Mouse (Mus musculus) macrophage (primary cell): Measurements from ENCODE around the gene Alad. TPM values are rescaled to one million over a fixed set of nuclear protein-coding genes. Genes with fewer than 3 reads are reported as not detected.

Source experiments
- H3K27ac ChIP-seq: fragments of 350-480 bp; formaldehyde crosslinking; 2 replicates; pipeline ENCODE4 v1.9.0; 2021
- H3K36me3 ChIP-seq: fragments of 350-480 bp; formaldehyde crosslinking; 2 replicates; pipeline ENCODE4 v1.9.0; 2021; ENCODE audit errors: inconsistent target
- H3K4me3 ChIP-seq: fragments of 350-480 bp; formaldehyde crosslinking; 2 replicates; pipeline ENCODE4 v1.9.0; 2021; ENCODE audit errors: inconsistent target
- H3K79me2 ChIP-seq: fragments of 350-480 bp; formaldehyde crosslinking; 2 replicates; pipeline ENCODE4 v1.9.0; 2021; ENCODE audit errors: inconsistent target
- WGBS: methylation state at CpG from one replicate; pipeline ENCODE4 v1.1.7; 2026; ENCODE audit warnings: inconsistent platforms; ENCODE audit not compliant: missing documents; 5-methylcytosine and 5-hydroxymethylcytosine counted together
- polyA plus RNA-seq: library from polyadenylated mRNA; stranded (reverse); fragments of 250-400 nt; gene quantifications from 3 replicates; pipeline ENCODE4 v1.2.4, GENCODE M21; 2018; ENCODE audit warnings: inconsistent platforms

The Alad gene
- polyA plus RNA-seq, 1 experiment from 2014 or later: 5.7 TPM

- Histone ChIP-seq H3K4me3 (no peak overlapping the region), H3K79me2 (peaks cover 10% of the 10 kb centered on the region; the same call in 1 of the 2 replicates)
- 88% methylated on average over 2 of the region's 2 CpGs for WGBS
Measured at GRCm38 (mm10) chr4:62526256-62526655, 6.5 kb upstream of the Alad start.

DNA sequence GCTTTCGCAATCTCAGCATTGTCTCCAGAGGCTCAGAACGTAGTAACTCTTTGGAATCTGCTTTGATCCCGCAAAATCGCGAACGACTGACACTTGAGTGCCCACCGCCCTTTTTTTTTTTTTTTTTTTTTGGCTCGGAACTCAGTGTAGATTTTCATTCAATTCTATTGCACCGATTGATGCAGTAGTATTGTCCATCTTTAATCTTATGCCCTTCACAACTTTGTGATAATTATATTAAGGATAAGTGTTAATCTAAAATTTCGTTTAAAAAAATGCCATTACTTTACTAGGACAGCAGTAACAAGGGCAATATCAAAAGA lies 5.7 kb upstream of the Alad start:
- peaks cover 10% of the 10 kb centered on the region; the same call in 1 of the 2 replicates for H3K79me2 ChIP-seq
- WGBS: 2% methylated on average over 9 of the region's 10 CpGs

More at GRCm38 (mm10) chr4:62526256-62526655, 6.5 kb upstream of the Alad start:
- Histone ChIP-seq H3K27ac (no peak overlapping the region), H3K36me3 (no peaks in the 10 kb centered on the region)

DNA sequence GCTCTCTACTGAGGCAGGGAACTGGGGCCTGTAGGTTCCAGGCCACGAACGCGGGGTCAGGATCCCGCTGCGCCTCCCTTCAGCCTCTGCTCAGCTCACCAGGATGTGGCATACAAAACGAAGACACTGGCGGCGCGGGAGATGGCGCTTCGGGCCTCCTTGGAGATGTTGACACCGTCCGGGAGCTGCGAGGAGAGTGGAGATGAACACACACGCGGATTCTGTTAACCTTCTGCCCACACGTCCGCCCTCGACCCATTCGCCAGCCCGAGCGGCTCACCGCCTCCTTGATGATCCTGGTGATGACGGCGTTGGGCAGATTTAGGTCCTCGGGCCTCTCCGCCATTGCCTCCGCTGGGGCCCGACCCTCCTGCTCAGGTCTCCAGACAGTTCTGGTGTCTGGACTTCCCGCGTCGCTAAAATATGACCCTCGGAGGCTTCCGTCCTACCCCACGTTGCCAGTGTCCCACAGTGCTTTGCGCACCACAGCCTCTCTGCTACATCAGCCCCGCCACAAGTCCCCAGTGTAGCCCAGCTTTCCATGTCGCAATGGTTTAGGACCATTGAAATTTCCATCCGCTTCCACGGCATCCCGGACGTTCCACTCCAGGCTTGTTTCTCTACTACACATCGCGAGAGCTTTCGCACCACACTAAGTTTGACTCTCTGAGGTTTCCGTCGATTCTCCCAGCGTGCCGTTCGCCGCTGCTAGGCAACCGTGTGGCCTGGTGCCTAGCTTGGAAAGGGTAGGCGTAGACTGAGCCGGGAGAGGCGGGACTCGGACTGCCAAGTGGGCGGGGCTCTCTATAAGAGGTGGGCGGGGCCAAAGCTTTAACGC lies 5.2 kb upstream of the Alad start, which contains the start of the genes Pole3 and 4933430I17Rik:
Pole3 (minus strand) TSS at position 418 of the 838 bp plus-strand sequence.
4933430I17Rik (plus strand) TSS at position 719 of the 838 bp plus-strand sequence.
- Histone ChIP-seq H3K4me3 (peak within 1 kb of the TSS; percentile 94), H3K27ac (peak within 1 kb of the TSS; percentile 94), H3K36me3 (no peaks in the 10 kb centered on the region), H3K79me2 (peaks cover 10% of the 10 kb centered on the region; the same call in 1 of the 2 replicates)
- WGBS: under 1% methylated on average over 59 of the region's 59 CpGs

More for the DNA sequence above, 5.7 kb upstream of the Alad start:
- Histone ChIP-seq H3K4me3 (peak overlapping the region; percentile 94), H3K27ac (no peak overlapping the region; the same call in 1 of the 2 replicates), H3K36me3 (no peaks in the 10 kb centered on the region)

GRCm38 (mm10) chr4:62520892-62521400 lies 1.2 kb upstream of the Alad start:
- H3K79me2 ChIP-seq: peaks cover 10% of the 10 kb centered on the region; the same call in 1 of the 2 replicates
- H3K27ac ChIP-seq: no peak overlapping the region
- WGBS: 74% methylated on average over 2 of the region's 2 CpGs
- no peaks in the 10 kb centered on the region for H3K36me3 ChIP-seq
- no peak overlapping the region for H3K4me3 ChIP-seq

GRCm38 (mm10) chr4:62519122-62519848 lies 433 bp downstream of the Alad start:
- Histone ChIP-seq H3K36me3 (no peaks in the 10 kb centered on the region), H3K4me3 (peak overlapping the region; percentile 71), H3K79me2 (peaks cover 8% of the 10 kb centered on the region; the same call in 1 of the 2 replicates), H3K27ac (no peak overlapping the region)
- 4% methylated on average over 26 of the region's 26 CpGs for WGBS

GRCm38 (mm10) chr4:62518416-62519121 lies 1.1 kb downstream of the Alad start:
- Histone ChIP-seq H3K4me3 (peak overlapping the region; percentile 71; the same call in 1 of the 2 replicates), H3K36me3 (no peaks in the 10 kb centered on the region), H3K27ac (no peak overlapping the region), H3K79me2 (0 out of 2 replicates have a peak, but pooled peaks cover 1% of the 10 kb centered on the region)
- WGBS: 50% methylated on average over 13 of the region's 13 CpGs

DNA sequence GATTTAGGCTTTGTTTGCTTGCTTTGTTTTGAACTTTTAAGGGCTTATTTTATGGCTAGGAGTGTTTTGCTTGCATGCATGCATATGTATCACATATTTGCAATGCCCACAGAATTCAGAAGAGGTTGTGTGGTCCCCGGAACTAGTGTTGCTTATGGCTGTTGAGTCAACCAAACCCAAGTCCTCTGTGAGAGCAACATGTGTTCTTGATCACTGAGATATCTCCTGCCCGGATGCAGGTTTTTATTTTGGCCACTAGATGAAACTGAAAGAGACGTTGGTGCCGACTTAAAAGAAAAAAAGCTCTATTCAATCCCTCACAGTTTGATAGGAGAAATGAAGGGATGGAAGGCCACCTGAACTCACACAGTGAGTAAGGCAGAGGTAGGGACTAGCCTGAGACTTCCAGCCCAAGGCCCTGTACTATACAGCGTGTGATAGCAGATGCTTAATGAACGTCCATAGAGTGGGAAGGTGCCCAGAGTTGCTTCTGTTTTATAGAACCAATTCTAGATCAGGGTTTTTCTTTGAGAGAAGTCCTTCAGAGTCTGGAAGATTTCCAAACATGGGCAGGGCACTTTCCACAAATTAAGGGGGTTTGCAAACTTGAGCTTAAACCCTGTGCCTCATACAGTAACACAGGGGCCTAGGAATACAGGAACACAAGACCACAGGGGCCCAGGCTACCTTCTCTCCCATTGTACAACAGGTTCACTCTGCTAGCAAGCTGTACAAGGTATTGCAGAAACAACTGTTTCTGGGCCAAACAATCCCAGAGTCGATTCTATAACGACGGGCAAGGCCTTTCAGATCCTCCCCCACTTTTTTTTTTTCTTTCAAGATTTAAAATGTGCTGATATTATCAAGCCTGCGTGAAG lies 1.9 kb downstream of the Alad start:
- H3K4me3 ChIP-seq: no peak overlapping the region

DNA sequence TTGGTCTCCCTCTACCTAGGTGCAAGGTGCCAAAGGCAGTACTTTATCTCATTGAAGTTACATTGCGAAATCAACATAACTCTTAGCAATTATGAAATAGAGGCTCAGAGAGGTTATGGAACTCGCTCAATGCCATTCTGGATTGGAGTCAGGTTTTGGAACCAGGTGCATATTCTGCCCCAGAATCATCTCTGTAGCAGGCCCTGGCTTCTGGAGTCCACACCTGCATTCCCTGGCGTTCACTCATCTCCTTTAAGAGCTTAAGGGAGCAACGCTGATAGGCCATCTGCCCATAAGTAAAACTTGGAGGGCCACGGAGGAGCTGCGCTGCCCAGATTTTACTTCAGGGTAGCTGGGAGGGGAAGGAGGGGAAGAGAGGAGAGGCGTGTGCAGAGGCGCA lies 2.7 kb downstream of the Alad start:
- no peak overlapping the region for H3K27ac ChIP-seq
- no peaks in the 10 kb centered on the region for H3K79me2 ChIP-seq
- WGBS: 79% methylated on average over 7 of the region's 8 CpGs
- H3K36me3 ChIP-seq: peaks cover under 1% of the 10 kb centered on the region; the same call in 1 of the 2 replicates
- no peak overlapping the region for H3K4me3 ChIP-seq

More for the DNA sequence above, 1.9 kb downstream of the Alad start:
- Histone ChIP-seq H3K79me2 (no peaks in the 10 kb centered on the region), H3K36me3 (no peaks in the 10 kb centered on the region), H3K27ac (no peak overlapping the region)
- 58% methylated on average over 10 of the region's 10 CpGs for WGBS

DNA sequence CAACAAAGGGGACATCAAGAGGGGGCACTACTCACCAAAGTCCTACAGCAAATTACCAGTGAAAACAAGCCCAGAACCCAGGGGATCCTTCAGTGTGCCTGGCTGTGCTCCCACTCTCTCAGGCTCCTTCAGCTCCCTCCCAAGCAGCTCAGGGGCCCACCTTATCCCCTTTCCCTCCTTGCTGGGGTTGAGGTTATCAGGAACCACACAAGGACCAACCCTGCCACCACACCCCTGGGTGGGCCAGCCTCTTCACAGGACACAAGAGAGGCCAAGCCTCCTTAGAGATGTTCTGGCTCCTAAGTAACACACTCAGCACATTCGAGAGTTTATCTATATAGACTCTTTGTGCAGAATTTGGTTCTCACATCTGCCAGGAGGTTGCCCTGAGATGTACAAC lies 3.1 kb downstream of the Alad start:
- 100% methylated on average over 1 of the region's 1 CpGs for WGBS
- no peaks in the 10 kb centered on the region for H3K79me2 ChIP-seq

DNA sequence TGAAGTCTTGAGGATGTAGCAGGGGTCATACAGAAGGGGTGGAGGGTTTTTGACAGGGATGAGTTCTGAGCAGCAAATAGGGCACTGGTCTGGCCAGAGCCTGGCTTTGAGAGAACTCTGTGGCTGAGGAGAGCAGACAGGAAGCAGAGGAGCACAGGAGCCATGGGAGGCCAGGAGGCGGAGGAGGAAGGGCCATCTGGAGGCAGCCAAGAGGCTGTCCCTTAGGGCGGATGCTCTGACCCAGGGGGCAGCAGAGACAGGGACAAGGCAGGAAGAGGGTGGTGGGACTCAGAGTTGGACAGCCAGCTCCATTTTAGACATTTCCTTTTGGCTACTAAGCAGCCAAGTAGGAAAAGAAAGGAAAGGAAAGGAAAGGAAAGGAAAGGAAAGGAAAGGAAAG lies 3.6 kb downstream of the Alad start:
- H3K79me2 ChIP-seq: no peaks in the 10 kb centered on the region
- H3K27ac ChIP-seq: no peak overlapping the region
- 63% methylated on average over 2 of the region's 2 CpGs for WGBS
- H3K36me3 ChIP-seq: peaks cover 6% of the 10 kb centered on the region; the same call in 1 of the 2 replicates
- H3K4me3 ChIP-seq: no peak overlapping the region

More for the DNA sequence above, 3.1 kb downstream of the Alad start:
- no peak overlapping the region for H3K27ac ChIP-seq
- no peak overlapping the region for H3K4me3 ChIP-seq
- peaks cover 6% of the 10 kb centered on the region; the same call in 1 of the 2 replicates for H3K36me3 ChIP-seq

GRCm38 (mm10) chr4:62515490-62515889 lies 4.2 kb downstream of the Alad start:
- WGBS: 13% methylated on average over 3 of the region's 3 CpGs
- peaks cover 6% of the 10 kb centered on the region; the same call in 1 of the 2 replicates for H3K36me3 ChIP-seq
- H3K27ac ChIP-seq: no peak overlapping the region
- no peaks in the 10 kb centered on the region for H3K79me2 ChIP-seq
- H3K4me3 ChIP-seq: no peak overlapping the region

DNA sequence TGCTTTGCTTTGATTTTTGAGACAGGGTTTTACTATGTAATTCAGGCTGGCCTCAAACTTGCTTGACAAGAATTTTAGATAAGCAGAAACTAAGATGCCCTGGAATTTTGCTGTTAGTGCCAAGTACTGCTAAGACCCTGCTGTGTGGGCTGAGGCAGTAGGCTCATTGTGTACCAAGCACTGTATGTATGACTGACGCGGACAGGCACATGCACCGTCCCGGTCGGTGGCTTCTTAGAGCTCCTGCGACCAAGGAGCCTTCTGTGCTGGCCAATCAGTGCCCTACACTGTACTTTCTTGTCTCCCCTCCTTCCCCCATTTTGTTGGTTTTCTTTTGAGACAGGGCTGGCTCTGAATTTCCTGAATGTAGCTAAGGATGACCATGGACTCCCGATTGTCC lies 4.7 kb downstream of the Alad start:
- 82% methylated on average over 7 of the region's 7 CpGs for WGBS
- Histone ChIP-seq H3K36me3 (peaks cover 6% of the 10 kb centered on the region; the same call in 1 of the 2 replicates), H3K4me3 (no peak overlapping the region), H3K79me2 (no peaks in the 10 kb centered on the region), H3K27ac (no peak overlapping the region)

- peaks cover 11% of the 10 kb centered on the region; the same call in 1 of the 2 replicates for H3K36me3 ChIP-seq
- WGBS: 88% methylated on average over 11 of the region's 11 CpGs
- no peaks in the 10 kb centered on the region for H3K79me2 ChIP-seq
- no peak overlapping the region for H3K4me3 ChIP-seq
- no peak overlapping the region for H3K27ac ChIP-seq
Measured at GRCm38 (mm10) chr4:62513998-62514506, 5.7 kb downstream of the Alad start.
